Comparison of ENCODE assay signal across 1 mouse cellular context in genomic region chr11:78301357-78302084, GRCm38 (mm10).
A peak's percentile ranks its signal among the peaks of the same experiment; 100 is the strongest.
TF ChIP-seq lines count a peak whose summit lies in the region.

Spag5 (plus strand) TSS chr11:78301529.

TF ChIP-seq in MEL, 35 proteins besides CTCF, POLR2A, EP300 and RAD21 (continued from another document):
- TF ChIP-seq MEF2A (IDR thresholded peaks at IDR 0.05; ENCODE audit: extremely low read depth, insufficient replicate concordance, low read depth, low read length, poor library complexity, severe bottlenecking) (peak; percentile 26; the same call in 1 of the 2 replicates), GATA1 (IDR thresholded peaks at IDR 0.05; ENCODE audit: low read depth, low read length) (no peak), CHD1 (IDR thresholded peaks at IDR 0.05; ENCODE audit: low read depth, low read length) (no peak), GABPA (IDR thresholded peaks at IDR 0.05; ENCODE audit: low read depth, low read length) (no peak)
